Mouse (Mus musculus) megakaryocyte, embryonic 14.5 days (primary cell): ENCODE results near the gene St5. TPM values are rescaled to one million over a fixed set of nuclear protein-coding genes. Genes with fewer than 3 reads are reported as not detected.

Experiments used
- H3K27me3 ChIP-seq: replicated peaks from 2 replicates; pipeline ENCODE3; 2012; ENCODE audit warnings: inconsistent platforms
- H3K36me3 ChIP-seq: replicated peaks from 2 replicates; pipeline ENCODE3; 2012; ENCODE audit warnings: low read length, inconsistent platforms, mixed read lengths
- H3K4me1 ChIP-seq: 2 replicates; pipeline ENCODE4 v1.6.1; 2012; ENCODE audit warnings: inconsistent platforms
- H3K4me3 ChIP-seq: replicated peaks from 2 replicates; pipeline ENCODE3; 2012; ENCODE audit warnings: moderate library complexity, mild to moderate bottlenecking, inconsistent platforms
- H3K9me3 ChIP-seq: 2 replicates; pipeline ENCODE4 v1.6.1; 2012; ENCODE audit warnings: inconsistent platforms
- FLI1 ChIP-seq: IDR thresholded peaks from 2 replicates; pipeline ENCODE4 v1.6.1; 2012; ENCODE audit warnings: low read length, inconsistent platforms, mixed read lengths
- GATA1 ChIP-seq: IDR thresholded peaks from 3 replicates; pipeline ENCODE4 v1.6.1; 2012; ENCODE audit warnings: mixed read lengths, low read length, inconsistent platforms, borderline replicate concordance
- polyA plus RNA-seq: library from polyadenylated mRNA; stranded (reverse); fragments of >175 nt; gene quantifications from 2 replicates; pipeline ENCODE4 v1.2.3, GENCODE M21; 2012; ENCODE audit warnings: low replicate concordance; ENCODE audit not compliant: insufficient read depth

St5 gene
- polyA plus RNA-seq, 1 experiment = 1.1 TPM

DNA sequence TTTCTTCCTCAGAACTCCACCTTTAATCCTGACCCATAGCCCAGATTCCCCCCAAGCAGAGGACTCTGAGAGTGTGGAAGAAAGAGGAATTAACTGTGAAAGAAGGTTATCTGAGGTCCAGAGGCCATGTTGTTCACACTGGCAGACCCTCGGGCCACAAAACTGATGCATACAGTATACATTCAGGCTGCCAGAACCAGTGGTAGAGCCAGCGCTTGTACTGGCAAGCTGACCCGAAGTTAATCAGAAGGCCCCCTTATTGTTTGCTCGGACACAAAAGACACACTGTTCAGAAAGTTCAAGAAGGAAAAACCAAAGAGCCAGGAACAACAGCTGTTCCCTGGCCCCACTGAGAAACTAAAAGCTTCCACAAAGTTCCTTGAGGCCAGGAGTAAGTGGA is 88.5 kb downstream of the St5 start:
- Histone ChIP-seq H3K36me3 (no peaks in the 10 kb centered on the region), H3K9me3 (no peaks in the 10 kb centered on the region), H3K27me3 (no peaks in the 10 kb centered on the region), H3K4me3 (peak overlapping the region; percentile 57), H3K4me1 (peaks cover 85% of the 10 kb centered on the region)
- TF ChIP-seq GATA1 = no peak
- no peak for TF ChIP-seq FLI1

DNA sequence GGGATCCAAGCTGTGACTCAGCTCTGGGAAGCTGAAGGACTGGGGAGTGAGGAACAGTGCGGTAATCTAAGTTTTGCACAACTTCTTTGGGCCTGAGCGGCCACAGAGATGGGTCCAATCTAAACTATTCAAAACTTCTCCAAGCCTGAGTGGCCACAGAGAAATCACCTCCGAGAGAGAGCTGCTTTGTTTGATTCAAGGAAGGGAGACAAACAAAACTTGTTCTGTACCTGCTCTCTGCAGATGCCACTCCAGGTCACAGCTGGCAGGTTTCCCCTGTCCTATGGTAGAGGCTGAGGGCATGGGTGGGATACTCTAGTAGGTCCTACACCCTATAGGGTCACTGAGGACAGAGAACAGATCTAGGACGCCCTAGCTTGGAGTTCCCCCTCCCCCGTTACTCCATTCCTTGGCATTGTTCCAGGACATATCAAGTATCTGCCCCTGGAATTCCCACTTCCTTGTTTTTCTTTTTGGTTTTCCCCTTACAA is 89.8 kb downstream of the St5 start:
- TF ChIP-seq FLI1 (no peak), GATA1 (no peak)
- H3K4me3 ChIP-seq = peak overlapping the region; percentile 11
- peaks cover 89% of the 10 kb centered on the region for H3K4me1 ChIP-seq
- H3K36me3 ChIP-seq = no peaks in the 10 kb centered on the region
- H3K27me3 ChIP-seq = no peaks in the 10 kb centered on the region
- no peaks in the 10 kb centered on the region for H3K9me3 ChIP-seq

DNA sequence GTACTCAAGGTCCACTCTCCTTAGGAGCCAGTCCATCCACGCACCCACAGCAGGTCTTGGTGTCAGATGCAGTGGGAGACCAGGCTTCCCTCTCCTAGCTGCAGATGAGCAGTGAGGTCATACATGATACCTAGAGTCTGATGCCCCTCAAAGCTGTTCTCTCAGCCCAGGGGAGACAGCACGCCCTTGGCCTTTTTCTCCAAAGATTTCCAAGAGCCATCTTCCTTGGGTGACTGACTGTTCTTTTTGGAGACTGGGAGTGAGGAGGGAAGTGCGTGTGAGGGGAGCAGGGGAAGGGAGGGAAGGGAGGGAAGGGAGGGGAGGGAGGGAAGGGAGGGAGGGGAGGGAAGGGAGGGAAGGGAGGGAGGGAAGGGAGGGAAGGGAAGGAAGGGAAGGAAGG is 90.4 kb downstream of the St5 start:
- Histone ChIP-seq H3K4me3 (peak overlapping the region; percentile 66), H3K4me1 (peaks cover 89% of the 10 kb centered on the region), H3K36me3 (no peaks in the 10 kb centered on the region), H3K27me3 (no peaks in the 10 kb centered on the region), H3K9me3 (no peaks in the 10 kb centered on the region)
- TF ChIP-seq FLI1 = no peak
- no peak for TF ChIP-seq GATA1

DNA sequence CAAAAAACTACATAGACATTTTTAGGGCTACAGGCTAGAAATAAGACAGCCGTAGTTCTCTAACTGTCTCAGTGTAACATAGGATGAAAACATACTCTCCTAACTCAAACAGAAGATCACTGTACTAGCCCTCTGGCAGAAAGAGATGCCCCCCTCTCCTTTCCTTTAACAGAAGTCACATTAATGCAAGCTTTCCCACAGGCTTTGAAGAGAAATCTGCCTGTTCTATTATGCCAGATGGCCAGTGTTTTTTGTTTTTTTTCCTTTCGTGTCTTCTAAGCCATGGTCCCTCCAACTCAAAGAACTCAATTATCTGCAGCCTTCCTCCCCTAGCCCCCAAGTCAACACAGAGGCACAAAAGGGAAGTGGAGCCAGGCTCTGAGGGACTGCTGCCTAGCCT is 90.9 kb downstream of the St5 start:
- Histone ChIP-seq H3K27me3 (no peaks in the 10 kb centered on the region), H3K36me3 (no peaks in the 10 kb centered on the region), H3K4me3 (peak overlapping the region; percentile 4), H3K9me3 (no peaks in the 10 kb centered on the region), H3K4me1 (peaks cover 90% of the 10 kb centered on the region)
- TF ChIP-seq FLI1 (no peak), GATA1 (no peak)

DNA sequence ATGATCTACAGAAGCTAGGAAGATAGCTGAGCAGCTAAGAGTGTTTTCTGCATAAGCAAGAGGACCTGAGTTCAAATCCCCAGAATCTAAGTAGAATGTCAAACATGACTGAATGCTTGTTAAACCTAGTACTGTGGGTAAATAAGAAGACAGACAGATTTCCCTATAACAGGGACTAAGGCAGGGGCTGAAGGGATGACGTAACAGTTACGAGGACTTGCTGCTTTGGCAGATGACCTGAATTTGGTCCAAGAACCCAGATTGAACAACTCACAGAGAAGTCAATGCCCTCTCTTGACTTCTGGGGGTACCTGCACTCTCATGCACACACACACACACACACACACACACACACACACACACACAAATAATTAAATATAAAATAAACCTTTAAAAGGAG is 93.1 kb downstream of the St5 start:
- Histone ChIP-seq H3K4me1 (peaks cover 69% of the 10 kb centered on the region), H3K27me3 (no peaks in the 10 kb centered on the region), H3K9me3 (no peaks in the 10 kb centered on the region), H3K36me3 (no peaks in the 10 kb centered on the region), H3K4me3 (no peak overlapping the region)
- TF ChIP-seq FLI1 (no peak), GATA1 (no peak)

DNA sequence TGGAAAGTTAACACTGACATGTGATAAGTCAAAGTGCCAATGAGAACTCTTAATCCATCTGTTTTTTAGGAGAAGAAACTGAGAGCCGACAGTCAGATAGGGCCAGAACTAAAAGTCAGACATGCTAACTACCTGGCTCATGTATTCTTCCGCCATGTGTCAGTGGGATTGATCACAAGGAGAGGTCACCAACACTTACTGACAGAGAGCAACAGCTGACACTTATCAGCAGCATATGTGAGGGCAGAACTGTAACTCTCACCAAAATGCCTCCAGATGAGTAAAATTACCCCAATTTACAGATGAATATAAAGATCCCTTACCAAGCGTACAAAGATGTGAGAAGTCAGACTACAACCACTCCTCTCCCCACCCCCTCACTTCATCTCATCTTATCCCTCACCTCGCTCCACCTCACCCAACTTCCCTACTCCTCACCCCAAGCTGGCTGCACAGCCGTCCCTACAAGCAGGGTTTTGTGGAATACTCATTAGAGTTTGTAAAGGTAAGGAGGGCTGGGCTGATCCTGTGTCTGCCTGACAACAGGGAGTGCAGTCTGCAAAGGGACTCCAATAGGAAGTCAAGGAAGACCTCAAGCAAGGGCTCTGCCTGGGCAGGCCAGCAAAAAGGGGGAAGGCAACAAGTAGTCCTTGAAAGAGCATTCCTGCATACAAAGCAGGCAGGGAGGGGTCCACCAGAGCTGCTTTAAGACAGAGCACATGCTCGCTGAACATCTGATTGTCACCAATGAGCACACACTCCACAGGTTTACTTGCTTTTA is 93.7 kb downstream of the St5 start:
- Histone ChIP-seq H3K9me3 (no peaks in the 10 kb centered on the region), H3K36me3 (no peaks in the 10 kb centered on the region), H3K4me3 (no peak overlapping the region), H3K4me1 (peaks cover 63% of the 10 kb centered on the region), H3K27me3 (no peaks in the 10 kb centered on the region)
- TF ChIP-seq FLI1 (no peak), GATA1 (no peak)

DNA sequence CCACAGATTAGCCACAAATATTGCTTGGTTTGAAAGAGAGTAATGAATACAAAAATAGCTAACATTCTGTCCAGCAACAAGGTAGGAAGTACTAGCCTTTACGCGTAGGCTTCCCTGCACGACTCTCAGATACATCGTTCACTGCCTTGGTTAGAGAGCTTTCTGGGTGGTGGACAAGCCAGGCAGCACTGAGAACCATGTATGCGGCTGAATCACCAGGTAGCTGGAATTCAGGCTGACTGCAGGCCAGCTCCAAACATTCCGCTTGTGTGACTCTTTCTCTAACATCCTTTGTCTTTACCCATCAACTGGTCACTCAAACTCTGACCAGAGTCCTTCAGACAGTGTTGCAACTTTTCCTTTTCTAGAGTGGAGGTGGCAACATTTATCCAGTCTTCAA is 94.6 kb downstream of the St5 start:
- Histone ChIP-seq H3K9me3 (no peaks in the 10 kb centered on the region), H3K4me1 (peaks cover 58% of the 10 kb centered on the region), H3K27me3 (no peaks in the 10 kb centered on the region), H3K4me3 (no peak overlapping the region), H3K36me3 (no peaks in the 10 kb centered on the region)
- TF ChIP-seq FLI1 = no peak
- no peak for TF ChIP-seq GATA1

DNA sequence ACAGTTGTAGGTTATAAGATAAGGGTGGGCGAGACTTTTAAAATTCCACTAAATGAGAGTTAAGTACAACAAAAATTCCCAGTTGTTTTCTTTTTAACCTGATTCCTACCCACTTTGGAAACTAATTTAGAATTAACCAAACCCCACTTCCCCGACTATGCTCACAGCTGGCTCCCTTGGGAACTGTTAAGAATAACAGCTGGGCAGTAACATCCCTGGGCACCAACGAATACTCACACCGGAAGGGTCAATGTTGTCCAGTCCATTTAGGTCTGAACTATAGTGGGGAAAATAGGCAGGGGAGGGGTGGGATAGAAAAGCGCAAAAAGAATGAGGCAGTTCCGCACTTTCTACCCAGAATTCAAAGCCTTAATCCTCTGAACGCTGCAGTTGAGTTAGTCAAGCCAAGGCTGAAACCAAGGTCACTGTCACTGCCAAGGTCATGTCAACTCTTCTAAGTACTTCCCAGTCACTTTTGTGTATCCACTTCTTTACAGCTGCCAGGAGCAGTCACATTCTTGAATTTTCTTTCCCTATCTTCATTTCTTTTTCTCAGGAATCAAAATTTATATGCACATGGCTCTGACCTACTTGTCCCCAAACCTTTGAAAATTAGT is 96.3 kb downstream of the St5 start:
- H3K4me1 ChIP-seq = peaks cover 52% of the 10 kb centered on the region
- no peak for TF ChIP-seq GATA1

DNA sequence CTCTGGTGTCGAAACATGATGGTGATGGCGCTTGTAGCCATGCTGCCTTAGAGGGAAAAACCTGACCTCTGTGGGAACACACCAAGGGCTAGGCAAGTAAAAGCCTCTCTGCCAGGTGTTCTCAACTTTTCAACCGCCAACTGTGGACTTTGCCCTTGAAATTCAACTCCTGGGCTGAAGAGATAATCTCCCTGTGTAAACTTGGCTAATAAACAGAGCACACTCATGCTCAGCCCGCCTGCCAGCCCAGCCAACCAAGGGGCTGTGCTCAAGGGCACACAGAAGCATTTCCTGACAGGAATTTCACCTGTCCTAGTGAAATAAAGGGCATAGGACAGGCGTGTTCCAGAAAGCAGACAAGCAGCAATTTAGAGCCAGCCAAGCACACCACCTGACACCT is 100.8 kb downstream of the St5 start:
- peaks cover 28% of the 10 kb centered on the region for H3K4me1 ChIP-seq

More for the DNA sequence above, 96.3 kb downstream of the St5 start:
- Histone ChIP-seq H3K27me3 (peaks cover 2% of the 10 kb centered on the region), H3K9me3 (no peaks in the 10 kb centered on the region), H3K4me3 (no peak overlapping the region), H3K36me3 (no peaks in the 10 kb centered on the region)

DNA sequence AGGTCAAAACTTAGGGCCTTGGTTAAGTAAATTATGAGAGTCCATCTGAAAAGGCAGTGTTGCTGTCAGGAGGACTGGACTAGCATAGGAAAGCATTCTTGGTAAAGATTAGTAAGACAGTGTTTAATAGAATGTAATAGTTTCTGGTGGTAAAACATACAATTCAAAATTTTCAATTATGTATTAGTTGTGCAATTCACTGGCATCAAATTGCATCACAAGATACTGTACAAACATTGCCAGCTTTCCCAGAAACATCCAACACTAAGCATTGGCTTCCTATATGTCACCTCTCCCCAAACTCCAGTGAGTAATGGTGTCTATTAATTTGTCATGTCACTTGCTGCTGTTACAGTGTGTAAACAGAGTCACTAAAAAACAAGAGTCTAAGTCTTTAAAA is 101.4 kb downstream of the St5 start:
- no peaks in the 10 kb centered on the region for H3K9me3 ChIP-seq

More for the DNA sequence above, 100.8 kb downstream of the St5 start:
- no peak for TF ChIP-seq FLI1
- no peak for TF ChIP-seq GATA1
- H3K27me3 ChIP-seq = peaks cover 2% of the 10 kb centered on the region
- H3K9me3 ChIP-seq = no peaks in the 10 kb centered on the region
- H3K36me3 ChIP-seq = no peaks in the 10 kb centered on the region
- H3K4me3 ChIP-seq = no peak overlapping the region

More for the DNA sequence above, 101.4 kb downstream of the St5 start:
- H3K4me1 ChIP-seq = peaks cover 27% of the 10 kb centered on the region
- H3K27me3 ChIP-seq = peaks cover 2% of the 10 kb centered on the region
- H3K4me3 ChIP-seq = no peak overlapping the region
- TF ChIP-seq GATA1 = no peak
- no peak for TF ChIP-seq FLI1
- H3K36me3 ChIP-seq = no peaks in the 10 kb centered on the region
